Mouse (Mus musculus) heart, embryonic 10.5 days (tissue): Measurements from ENCODE around the gene Pip4k2b. TPM values are rescaled to one million over a fixed set of nuclear protein-coding genes. Genes with fewer than 3 reads are reported as not detected.

Source experiments
- DNase-seq: peaks from one replicate; pipeline ENCODE4 v3.0.0-alpha.2; 2017; ENCODE audit warnings: low spot score
- H3K27ac ChIP-seq: fragments of 300-500 bp; sonication (generic); 2 replicates; pipeline ENCODE4 v1.5.1; 2016; ENCODE audit warnings: mild to moderate bottlenecking
- H3K27me3 ChIP-seq: fragments of 300-500 bp; sonication (generic); 2 replicates; pipeline ENCODE4 v1.6.1; 2016; ENCODE audit warnings: mild to moderate bottlenecking; ENCODE audit not compliant: poor library complexity, insufficient read depth, severe bottlenecking
- H3K36me3 ChIP-seq: fragments of 300-500 bp; sonication (generic); 2 replicates; pipeline ENCODE4 v1.6.1; 2016; ENCODE audit warnings: mild to moderate bottlenecking, moderate library complexity
- H3K4me1 ChIP-seq: fragments of 300-500 bp; sonication (generic); 2 replicates; pipeline ENCODE4 v1.6.1; 2016; ENCODE audit warnings: mild to moderate bottlenecking
- H3K4me3 ChIP-seq: fragments of 300-500 bp; sonication (generic); 2 replicates; pipeline ENCODE4 v1.5.1; 2016; ENCODE audit warnings: mild to moderate bottlenecking, moderate library complexity
- H3K9me3 ChIP-seq: fragments of 300-500 bp; sonication (generic); 2 replicates; pipeline ENCODE4 v1.6.1; 2016; ENCODE audit warnings: mild to moderate bottlenecking, moderate library complexity
- WGBS: fragments of 180-500 bp; shearing (Covaris S2); methylation state at CpG from one replicate; pipeline ENCODE4 v1.1.7; 2016; 5-methylcytosine and 5-hydroxymethylcytosine counted together
- polyA plus RNA-seq: library from polyadenylated mRNA; unstranded; fragments of >200 nt; fragmentation: Nextera tagmentation; extraction: Ambion mirVana; gene quantifications from 2 replicates; pipeline ENCODE4 v1.2.1, GENCODE M21; 2016

Pip4k2b gene
- polyA plus RNA-seq, 1 experiment from 2014 or later = 1.3 TPM

GRCm38 (mm10) chr11:97677381-97677780, 67.1 kb downstream of the Pip4k2b start:
- DNase-seq = no peak
- H3K9me3 ChIP-seq = no peaks in the 10 kb centered on the region
- no peak overlapping the region for H3K27ac ChIP-seq
- H3K4me3 ChIP-seq = no peak overlapping the region
- 85% methylated on average over 15 of the region's 15 CpGs for WGBS
- H3K36me3 ChIP-seq = peaks cover 94% of the 10 kb centered on the region
- H3K4me1 ChIP-seq = peaks cover 39% of the 10 kb centered on the region
- no peaks in the 10 kb centered on the region for H3K27me3 ChIP-seq

- H3K36me3 ChIP-seq = peaks cover 94% of the 10 kb centered on the region
- H3K4me1 ChIP-seq = peaks cover 36% of the 10 kb centered on the region
- H3K27me3 ChIP-seq = no peaks in the 10 kb centered on the region
- WGBS = 65% methylated on average over 15 of the region's 15 CpGs
- peak overlapping the region; percentile 42; the same call in 1 of the 2 replicates for H3K27ac ChIP-seq
- H3K4me3 ChIP-seq = 0 out of 2 replicates have a peak overlapping the region, but pooled peaks have one; percentile 5
- no peaks in the 10 kb centered on the region for H3K9me3 ChIP-seq
- no peak for DNase-seq
Measured at GRCm38 (mm10) chr11:97676050-97676754, 68.3 kb downstream of the Pip4k2b start.

GRCm38 (mm10) chr11:97673148-97673547, 71.4 kb downstream of the Pip4k2b start:
- H3K36me3 ChIP-seq = peaks cover 95% of the 10 kb centered on the region
- H3K4me3 ChIP-seq = no peak overlapping the region
- H3K27me3 ChIP-seq = no peaks in the 10 kb centered on the region
- 83% methylated on average over 11 of the region's 11 CpGs for WGBS
- no peak overlapping the region for H3K27ac ChIP-seq
- peaks cover 51% of the 10 kb centered on the region for H3K4me1 ChIP-seq
- H3K9me3 ChIP-seq = no peaks in the 10 kb centered on the region
- DNase-seq = no peak

- Histone ChIP-seq H3K4me1 (peaks cover 47% of the 10 kb centered on the region), H3K9me3 (no peaks in the 10 kb centered on the region), H3K36me3 (peaks cover 94% of the 10 kb centered on the region), H3K4me3 (no peak overlapping the region), H3K27me3 (no peaks in the 10 kb centered on the region), H3K27ac (no peak overlapping the region)
- DNase-seq = no peak
- WGBS = 47% methylated on average over 2 of the region's 2 CpGs
Measured at GRCm38 (mm10) chr11:97671177-97671527, 73.4 kb downstream of the Pip4k2b start.

- H3K9me3 ChIP-seq = no peaks in the 10 kb centered on the region
- H3K36me3 ChIP-seq = peaks cover 94% of the 10 kb centered on the region
- peak overlapping the region; percentile 91 for H3K27ac ChIP-seq
- no peaks in the 10 kb centered on the region for H3K27me3 ChIP-seq
- 26% methylated on average over 13 of the region's 13 CpGs for WGBS
- peaks cover 42% of the 10 kb centered on the region for H3K4me1 ChIP-seq
- peak overlapping the region; percentile 47 for H3K4me3 ChIP-seq
- DNase-seq = no peak
Measured at GRCm38 (mm10) chr11:97670234-97671176, 74.0 kb downstream of the Pip4k2b start.

GRCm38 (mm10) chr11:97669829-97670228, 74.7 kb downstream of the Pip4k2b start:
- H3K4me3 ChIP-seq = peak overlapping the region; percentile 47
- H3K36me3 ChIP-seq = peaks cover 93% of the 10 kb centered on the region
- peak overlapping the region; percentile 91 for H3K27ac ChIP-seq
- H3K9me3 ChIP-seq = no peaks in the 10 kb centered on the region
- peaks cover 49% of the 10 kb centered on the region for H3K4me1 ChIP-seq
- DNase-seq = peak; percentile 93
- no peaks in the 10 kb centered on the region for H3K27me3 ChIP-seq
- 9% methylated on average over 6 of the region's 6 CpGs for WGBS

- no peaks in the 10 kb centered on the region for H3K27me3 ChIP-seq
- H3K36me3 ChIP-seq = peaks cover 88% of the 10 kb centered on the region
- H3K27ac ChIP-seq = peak overlapping the region; percentile 91
- peak overlapping the region; percentile 47 for H3K4me3 ChIP-seq
- H3K9me3 ChIP-seq = no peaks in the 10 kb centered on the region
- peaks cover 54% of the 10 kb centered on the region for H3K4me1 ChIP-seq
- 29% methylated on average over 15 of the region's 15 CpGs for WGBS
- DNase-seq = no peak
Measured at GRCm38 (mm10) chr11:97669268-97669667, 75.2 kb downstream of the Pip4k2b start.

GRCm38 (mm10) chr11:97668160-97668559, 76.3 kb downstream of the Pip4k2b start:
- 85% methylated on average over 7 of the region's 7 CpGs for WGBS
- H3K9me3 ChIP-seq = no peaks in the 10 kb centered on the region
- 0 out of 2 replicates have a peak overlapping the region, but pooled peaks have one; percentile 47 for H3K4me3 ChIP-seq
- H3K27me3 ChIP-seq = no peaks in the 10 kb centered on the region
- H3K4me1 ChIP-seq = peaks cover 57% of the 10 kb centered on the region
- H3K36me3 ChIP-seq = peaks cover 76% of the 10 kb centered on the region
- no peak for DNase-seq
- H3K27ac ChIP-seq = peak overlapping the region; percentile 91; the same call in 1 of the 2 replicates

GRCm38 (mm10) chr11:97666794-97667193, 77.7 kb downstream of the Pip4k2b start:
- DNase-seq = no peak
- 89% methylated on average over 15 of the region's 15 CpGs for WGBS
- Histone ChIP-seq H3K27ac (no peak overlapping the region), H3K4me3 (no peak overlapping the region), H3K27me3 (0 out of 2 replicates have a peak, but pooled peaks cover 1% of the 10 kb centered on the region), H3K9me3 (no peaks in the 10 kb centered on the region), H3K36me3 (peaks cover 63% of the 10 kb centered on the region), H3K4me1 (peaks cover 66% of the 10 kb centered on the region)

- H3K27ac ChIP-seq = no peak overlapping the region
- peaks cover 57% of the 10 kb centered on the region for H3K36me3 ChIP-seq
- peaks cover 70% of the 10 kb centered on the region for H3K4me1 ChIP-seq
- no peaks in the 10 kb centered on the region for H3K9me3 ChIP-seq
- no peak for DNase-seq
- H3K27me3 ChIP-seq = 0 out of 2 replicates have a peak, but pooled peaks cover 7% of the 10 kb centered on the region
- no peak overlapping the region for H3K4me3 ChIP-seq
- 90% methylated on average over 7 of the region's 7 CpGs for WGBS
Measured at GRCm38 (mm10) chr11:97666221-97666620, 78.3 kb downstream of the Pip4k2b start.

GRCm38 (mm10) chr11:97665431-97665830, 79.1 kb downstream of the Pip4k2b start:
- Histone ChIP-seq H3K9me3 (no peaks in the 10 kb centered on the region), H3K4me1 (peaks cover 70% of the 10 kb centered on the region), H3K4me3 (peak overlapping the region; percentile 91; the same call in 1 of the 2 replicates), H3K27ac (0 out of 2 replicates have a peak overlapping the region, but pooled peaks have one; percentile 97), H3K27me3 (0 out of 2 replicates have a peak, but pooled peaks cover 11% of the 10 kb centered on the region), H3K36me3 (peaks cover 49% of the 10 kb centered on the region)
- no peak for DNase-seq
- WGBS = 86% methylated on average over 13 of the region's 13 CpGs
